ENCODE assay signal across 18 mouse cellular contexts in genomic region chr5:16235864-16236263, GRCm38 (mm10).
DNase-seq lines count a peak whose midpoint lies in the region; ATAC-seq and TF ChIP-seq lines count a peak whose summit lies in the region.
"Had no signal": no experiment of that assay in that cellular context is flagged by ENCODE, and none has a peak within 500 bp of the region (broad histone marks: within the 10 kb centered on the region; RNA-seq: fewer than 3 reads in every experiment).

No protein-coding gene starts in this region.

- H3K27me3 ChIP-seq in midbrain, embryonic 11.5 days (ENCODE audit: control insufficient read depth, insufficient read depth, low read length): no peaks in the 10 kb centered on the region
- no peaks in the 10 kb centered on the region for H3K27me3 ChIP-seq in midbrain, embryonic 10.5 days (ENCODE audit: low read depth, poor library complexity, severe bottlenecking)
- no peaks in the 10 kb centered on the region for H3K27me3 ChIP-seq in forebrain, embryonic 16.5 days (replicated peaks; ENCODE audit: control insufficient read depth, insufficient read depth, low read length)
- no peaks in the 10 kb centered on the region for H3K27me3 ChIP-seq in hindbrain, embryonic 16.5 days (replicated peaks; ENCODE audit: control insufficient read depth, insufficient read depth, low read length)
- H3K27me3 ChIP-seq in neural tube, embryonic 15.5 days (replicated peaks): no peaks in the 10 kb centered on the region
- H3K27me3 ChIP-seq in kidney, adult 2 months (replicated peaks; ENCODE audit: control insufficient read depth, insufficient read depth, low read length): no peaks in the 10 kb centered on the region
- H3K27me3 ChIP-seq: heart, embryonic 13.5 days had no signal

- peaks cover 3% of the 10 kb centered on the region; the same call in 1 of the 2 replicates for H3K4me1 ChIP-seq in midbrain, embryonic 11.5 days (ENCODE audit: control insufficient read depth, insufficient read depth, low read length)
- H3K4me1 ChIP-seq in midbrain, embryonic 10.5 days: peaks cover 20% of the 10 kb centered on the region
- peaks cover 23% of the 10 kb centered on the region for H3K4me1 ChIP-seq in forebrain, embryonic 16.5 days (replicated peaks; ENCODE audit: control insufficient read depth, insufficient read depth, low read length)
- peaks cover 7% of the 10 kb centered on the region for H3K4me1 ChIP-seq in hindbrain, embryonic 16.5 days (ENCODE audit: control insufficient read depth, insufficient read depth, low read depth, low read length)
- H3K4me1 ChIP-seq in neural tube, embryonic 15.5 days: peaks cover 17% of the 10 kb centered on the region
- no peaks in the 10 kb centered on the region for H3K4me1 ChIP-seq in kidney, adult 2 months (ENCODE audit: control insufficient read depth, insufficient read depth, low read length)

- DNase-seq in midbrain, embryonic 11.5 days (ENCODE audit: low spot score, missing footprints): no peak
- DNase-seq in midbrain, embryonic 10.5 days (ENCODE audit: low spot score): no peak
- DNase-seq in urinary bladder, postnatal 14 days (ENCODE audit: low spot score): no peak
- DNase-seq in kidney, adult 2 months: no peak
- DNase-seq: adrenal gland, adult 2 months; cerebellum, postnatal 25 days; gastrocnemius, adult 2 months; heart, postnatal 36 days; lung, adult 18-20 months; lung, postnatal 36 days; thymus, postnatal 25 days had no signal

- no peak for TF ChIP-seq POLR2A in kidney, adult 2 months (IDR thresholded peaks at IDR 0.05; ENCODE audit: low read depth, low read length)

- no peaks in the 10 kb centered on the region for H3K36me3 ChIP-seq in midbrain, embryonic 11.5 days (ENCODE audit: control insufficient read depth, insufficient read depth, low read length)
- no peaks in the 10 kb centered on the region for H3K36me3 ChIP-seq in midbrain, embryonic 10.5 days
- H3K36me3 ChIP-seq in forebrain, embryonic 16.5 days (ENCODE audit: control insufficient read depth, insufficient read depth): no peaks in the 10 kb centered on the region
- H3K36me3 ChIP-seq in hindbrain, embryonic 16.5 days (ENCODE audit: control insufficient read depth, insufficient read depth, low read length): no peaks in the 10 kb centered on the region
- H3K36me3 ChIP-seq in neural tube, embryonic 15.5 days: no peaks in the 10 kb centered on the region
- H3K36me3 ChIP-seq in kidney, adult 2 months (ENCODE audit: control insufficient read depth, insufficient read depth, low read length): no peaks in the 10 kb centered on the region
- H3K36me3 ChIP-seq: G1E; heart, embryonic 13.5 days had no signal

- peak; percentile 38; the same call in 1 of the 2 replicates for ATAC-seq in midbrain, embryonic 11.5 days (ENCODE audit: low FRiP score)
- peak; percentile 69 for ATAC-seq in forebrain, embryonic 16.5 days
- 0 out of 2 replicates have a peak, but pooled peaks have one; percentile 18 for ATAC-seq in hindbrain, embryonic 16.5 days
- ATAC-seq in neural tube, embryonic 15.5 days (ENCODE audit: low FRiP score): peak; percentile 26; the same call in 1 of the 2 replicates
- ATAC-seq: intestine, embryonic 16.5 days had no signal

- H3K4me2 ChIP-seq in midbrain, embryonic 11.5 days: no peak overlapping the region
- H3K4me2 ChIP-seq in forebrain, embryonic 16.5 days (ENCODE audit: low read length): no peak overlapping the region
- H3K4me2 ChIP-seq in hindbrain, embryonic 16.5 days (ENCODE audit: low read length): no peak overlapping the region
- no peak overlapping the region for H3K4me2 ChIP-seq in neural tube, embryonic 15.5 days
- H3K4me2 ChIP-seq: heart, embryonic 13.5 days had no signal

- no peaks in the 10 kb centered on the region for H3K9me3 ChIP-seq in midbrain, embryonic 11.5 days (ENCODE audit: control insufficient read depth, low read length)
- H3K9me3 ChIP-seq in midbrain, embryonic 10.5 days (replicated peaks): no peaks in the 10 kb centered on the region
- no peaks in the 10 kb centered on the region for H3K9me3 ChIP-seq in forebrain, embryonic 16.5 days (ENCODE audit: control insufficient read depth, low read length)
- H3K9me3 ChIP-seq in hindbrain, embryonic 16.5 days (ENCODE audit: control insufficient read depth, low read length): no peaks in the 10 kb centered on the region
- H3K9me3 ChIP-seq in neural tube, embryonic 15.5 days (replicated peaks): no peaks in the 10 kb centered on the region
- H3K9me3 ChIP-seq: G1E; heart, embryonic 13.5 days had no signal

- WGBS in midbrain, embryonic 11.5 days: 58% methylated on average over 2 of the region's 2 CpGs
- 82% methylated on average over 2 of the region's 2 CpGs for WGBS in midbrain, embryonic 10.5 days
- WGBS in forebrain, embryonic 16.5 days: 39% methylated on average over 2 of the region's 2 CpGs
- 62% methylated on average over 2 of the region's 2 CpGs for whole genome bisulfite sequencing in hindbrain, embryonic 16.5 days
- WGBS in neural tube, embryonic 15.5 days: 73% methylated on average over 2 of the region's 2 CpGs
- 79% methylated on average over 2 of the region's 2 CpGs for WGBS in kidney, adult 2 months

- H3K27ac ChIP-seq in midbrain, embryonic 11.5 days (ENCODE audit: low read depth, low read length): peak overlapping the region; percentile 33
- no peak overlapping the region for H3K27ac ChIP-seq in midbrain, embryonic 10.5 days (replicated peaks)
- H3K27ac ChIP-seq in forebrain, embryonic 16.5 days (ENCODE audit: low read length): peak overlapping the region; percentile 81
- H3K27ac ChIP-seq in hindbrain, embryonic 16.5 days (ENCODE audit: low read depth, low read length): no peak overlapping the region
- no peak overlapping the region for H3K27ac ChIP-seq in neural tube, embryonic 15.5 days (replicated peaks)
- no peak overlapping the region for H3K27ac ChIP-seq in kidney, adult 2 months (ENCODE audit: insufficient read depth, low read depth, low read length)
- H3K27ac ChIP-seq: gastrocnemius, adult 2 months; heart, embryonic 13.5 days; kidney, postnatal 0 days had no signal

- no peak for TF ChIP-seq CTCF in kidney, adult 2 months (conservative IDR thresholded peaks at IDR 0.05; ENCODE audit: insufficient read depth, insufficient read length, low read depth, low read length)

- H3K9ac ChIP-seq in midbrain, embryonic 11.5 days (ENCODE audit: low read length): no peak overlapping the region
- no peak overlapping the region for H3K9ac ChIP-seq in forebrain, embryonic 16.5 days (replicated peaks; ENCODE audit: low read depth, low read length)
- H3K9ac ChIP-seq in hindbrain, embryonic 16.5 days (ENCODE audit: low read depth, low read length): no peak overlapping the region
- no peak overlapping the region for H3K9ac ChIP-seq in neural tube, embryonic 15.5 days (replicated peaks)
- H3K9ac ChIP-seq: heart, embryonic 13.5 days had no signal

- no peak overlapping the region for H3K4me3 ChIP-seq in midbrain, embryonic 11.5 days (ENCODE audit: low read depth, low read length)
- no peak overlapping the region for H3K4me3 ChIP-seq in midbrain, embryonic 10.5 days
- H3K4me3 ChIP-seq in forebrain, embryonic 16.5 days (replicated peaks; ENCODE audit: low read length): no peak overlapping the region
- H3K4me3 ChIP-seq in hindbrain, embryonic 16.5 days (ENCODE audit: low read length): no peak overlapping the region
- no peak overlapping the region for H3K4me3 ChIP-seq in neural tube, embryonic 15.5 days (replicated peaks)
- H3K4me3 ChIP-seq in kidney, adult 2 months (ENCODE audit: insufficient read depth, low read depth, low read length): no peak overlapping the region
- H3K4me3 ChIP-seq: gastrocnemius, adult 2 months; heart, embryonic 13.5 days had no signal

Comparison
In these comparisons a context has a peak if more than half of its experiments do, and no peak if none do; other contexts are left out.
1. H3K27ac ChIP-seq: peak in midbrain, embryonic 11.5 days (single experiment) and forebrain, embryonic 16.5 days (single experiment); none in midbrain, embryonic 10.5 days (single experiment), hindbrain, embryonic 16.5 days (single experiment), neural tube, embryonic 15.5 days (single experiment) and kidney, adult 2 months (single experiment).
2. ATAC-seq: peak in every context shown above with its lines; median percentile 69 in forebrain, embryonic 16.5 days; 38 in midbrain, embryonic 11.5 days; 26 in neural tube, embryonic 15.5 days; 18 in hindbrain, embryonic 16.5 days.